Mouse (Mus musculus) midbrain, embryonic 10.5 days (tissue): ENCODE measurements at regions not wholly inside any gene's neighbourhood (a gene's known extent, or its start where the extent isn't known, plus 50 kb on each side); places are given as distances from the start of the nearest gene placed in this dataset.

Experiments used
- DNase-seq: peaks from one replicate; pipeline ENCODE4 v3.0.0-alpha.2; 2017; ENCODE audit warnings: low spot score
- H3K27ac ChIP-seq: fragments of 300-500 bp; sonication (generic); replicated peaks from 2 replicates; pipeline ENCODE4 v1.5.1; 2016; ENCODE audit warnings: mild to moderate bottlenecking
- H3K27me3 ChIP-seq: fragments of 300-500 bp; sonication (generic); 2 replicates; pipeline ENCODE4 v1.6.1; 2016; ENCODE audit warnings: low read depth, mild to moderate bottlenecking; ENCODE audit not compliant: poor library complexity, severe bottlenecking
- H3K36me3 ChIP-seq: fragments of 300-500 bp; sonication (generic); 2 replicates; pipeline ENCODE4 v1.6.1; 2016; ENCODE audit warnings: mild to moderate bottlenecking, moderate library complexity
- H3K4me1 ChIP-seq: fragments of 300-500 bp; sonication (generic); 2 replicates; pipeline ENCODE4 v1.6.1; 2016
- H3K4me3 ChIP-seq: fragments of 300-500 bp; sonication (generic); 2 replicates; pipeline ENCODE4 v1.5.1; 2016; ENCODE audit warnings: mild to moderate bottlenecking, moderate library complexity
- H3K9me3 ChIP-seq: fragments of 300-500 bp; sonication (generic); replicated peaks from 2 replicates; pipeline ENCODE4 v1.6.1; 2016; ENCODE audit warnings: mild to moderate bottlenecking
- WGBS: fragments of 180-500 bp; shearing (Covaris S2); methylation state at CpG from one replicate; pipeline ENCODE4 v1.1.7; 2016; 5-methylcytosine and 5-hydroxymethylcytosine counted together

- Histone ChIP-seq H3K36me3 (no peaks in the 10 kb centered on the region), H3K4me3 (no peak overlapping the region), H3K27ac (no peak overlapping the region), H3K9me3 (no peaks in the 10 kb centered on the region), H3K27me3 (no peaks in the 10 kb centered on the region), H3K4me1 (no peaks in the 10 kb centered on the region)
- 85% methylated on average over 4 of the region's 4 CpGs for WGBS
- DNase-seq: no peak
Observed at GRCm38 (mm10) chr14:36316418-36317111, 221.8 kb downstream of the 4930474N05Rik start.

GRCm38 (mm10) chr14:36328258-36328891 is 233.7 kb downstream of the 4930474N05Rik start:
- Histone ChIP-seq H3K36me3 (no peaks in the 10 kb centered on the region), H3K4me3 (no peak overlapping the region), H3K27ac (no peak overlapping the region), H3K27me3 (no peaks in the 10 kb centered on the region), H3K9me3 (no peaks in the 10 kb centered on the region), H3K4me1 (0 out of 2 replicates have a peak, but pooled peaks cover 4% of the 10 kb centered on the region)
- WGBS: 60% methylated on average over 3 of the region's 3 CpGs
- no peak for DNase-seq

- Histone ChIP-seq H3K36me3 (no peaks in the 10 kb centered on the region), H3K4me1 (no peaks in the 10 kb centered on the region), H3K4me3 (no peak overlapping the region), H3K27me3 (no peaks in the 10 kb centered on the region), H3K9me3 (no peaks in the 10 kb centered on the region), H3K27ac (no peak overlapping the region)
- WGBS: 75% methylated on average over 1 of the region's 1 CpGs
- no peak for DNase-seq
Observed at GRCm38 (mm10) chr14:36340832-36341231, 246.1 kb downstream of the 4930474N05Rik start.
